8 mouse cellular contexts compared by ENCODE assay signal in genomic region chrX:161162314-161163068, GRCm38 (mm10). TPM values are rescaled to one million over a fixed set of nuclear protein-coding genes. Genes with fewer than 3 reads are reported as not detected.
DNase-seq lines count a peak whose midpoint lies in the region; ATAC-seq and TF ChIP-seq lines count a peak whose summit lies in the region.

No protein-coding gene starts in this region.

- WGBS in forebrain, postnatal 0 days, result 36% methylated on average over 22 of the region's 22 CpGs
- WGBS in lung, embryonic 14.5 days, result 11% methylated on average over 22 of the region's 22 CpGs

- no peaks in the 10 kb centered on the region for H3K4me1 ChIP-seq in G1E (ENCODE audit: insufficient read depth, low read depth, low read length)
- no peaks in the 10 kb centered on the region for H3K4me1 ChIP-seq in forebrain, postnatal 0 days (ENCODE audit: insufficient read depth)
- no peaks in the 10 kb centered on the region for H3K4me1 ChIP-seq in lung, embryonic 14.5 days (ENCODE audit: insufficient read depth)

- H3K36me3 ChIP-seq in G1E (replicated peaks), result no peaks in the 10 kb centered on the region
- no peaks in the 10 kb centered on the region for H3K36me3 ChIP-seq in forebrain, postnatal 0 days (ENCODE audit: insufficient read depth)
- no peaks in the 10 kb centered on the region for H3K36me3 ChIP-seq in lung, embryonic 14.5 days (ENCODE audit: insufficient read depth)

- ATAC-seq in G1E (ENCODE audit: extremely low read depth, insufficient number of reproducible peaks, low FRiP score, poor library complexity, severe bottlenecking), result peak; percentile 83
- peak; percentile 99 for ATAC-seq in forebrain, postnatal 0 days
- peak; percentile 98 for ATAC-seq in lung, embryonic 14.5 days (ENCODE audit: insufficient read depth)

- TF ChIP-seq CTCF in G1E (IDR thresholded peaks at IDR 0.05; ENCODE audit: low read depth, low read length), result no peak
- TF ChIP-seq CTCF in forebrain, postnatal 0 days (IDR thresholded peaks at IDR 0.05; ENCODE audit: low read depth), result no peak
- no peak for TF ChIP-seq CTCF in lung, embryonic 14.5 days (IDR thresholded peaks at IDR 0.05; ENCODE audit: low read depth)

- H3K4me3 ChIP-seq in G1E (ENCODE audit: low read depth, low read length), result peak overlapping the region; percentile 71
- peak overlapping the region; percentile 52 for H3K4me3 ChIP-seq in forebrain, postnatal 0 days (ENCODE audit: low read depth, low read length)
- peak overlapping the region; percentile 48 for H3K4me3 ChIP-seq in lung, embryonic 14.5 days (ENCODE audit: low read depth, low read length)

- peak overlapping the region; percentile 64 for H3K4me2 ChIP-seq in forebrain, postnatal 0 days (ENCODE audit: low read depth)
- H3K4me2 ChIP-seq in lung, embryonic 14.5 days, result peak overlapping the region; percentile 65

- H3K27ac ChIP-seq in forebrain, postnatal 0 days (ENCODE audit: low read depth, low read length), result peak overlapping the region; percentile 50; the same call in 1 of the 2 replicates
- H3K27ac ChIP-seq in lung, embryonic 14.5 days (ENCODE audit: low read depth), result no peak overlapping the region

- H3K27me3 ChIP-seq in G1E (ENCODE audit: insufficient read depth, low read length), result no peaks in the 10 kb centered on the region
- no peaks in the 10 kb centered on the region for H3K27me3 ChIP-seq in forebrain, postnatal 0 days (ENCODE audit: insufficient read depth, low read length)
- 0 out of 2 replicates have a peak, but pooled peaks cover 3% of the 10 kb centered on the region for H3K27me3 ChIP-seq in lung, embryonic 14.5 days (ENCODE audit: insufficient read depth, low read length)

- peak overlapping the region; percentile 51 for H3K9ac ChIP-seq in forebrain, postnatal 0 days
- H3K9ac ChIP-seq in lung, embryonic 14.5 days, result peak overlapping the region; percentile 54

- H3K9me3 ChIP-seq in G1E (replicated peaks), result no peaks in the 10 kb centered on the region
- no peaks in the 10 kb centered on the region for H3K9me3 ChIP-seq in forebrain, postnatal 0 days (ENCODE audit: low read length)
- no peaks in the 10 kb centered on the region for H3K9me3 ChIP-seq in lung, embryonic 14.5 days (ENCODE audit: low read depth, low read length)

- DNase-seq in G1E (ENCODE audit: low spot score), result peak; percentile 6
- DNase-seq in cerebellum, adult 8-10 months, result peak; percentile 17
- DNase-seq in forebrain, postnatal 0 days, result peak; percentile 76
- DNase-seq in heart, postnatal 4 days, result peak; percentile 58
- DNase-seq in layer of hippocampus, adult 9-10 months (ENCODE audit: low spot score), result peak; percentile 2
- DNase-seq in lung, embryonic 14.5 days, result peak; percentile 72
- DNase-seq in ovary, postnatal 10 days (ENCODE audit: low spot score), result peak; percentile 26
- peak; percentile 44 for DNase-seq in thymus, postnatal 0 days (ENCODE audit: low spot score)

RNA-seq across cellular contexts. Expression of gene Scml2, which starts 45.5 kb away (rescaled TPM):
- 1.9 and 2.9 TPM in 2 replicates for total RNA-seq in G1E (2014; fragmentation: Nextera tagmentation)
- total RNA-seq in G1E (2017), result 1.2 and 1.6 TPM in 2 replicates
- polyA plus RNA-seq in G1E (2012), result 0.57 and 0.68 TPM in 2 replicates
- 5.5 and 5.9 TPM in 2 replicates for total RNA-seq in forebrain, postnatal 0 days (2014; rRNA removed)
- 1.2 and 1.5 TPM in 2 replicates for polyA plus RNA-seq in forebrain, postnatal 0 days (2015; fragmentation: Nextera tagmentation; extraction: Ambion mirVana)
- 1 to 10 TPM; 5.0 to 6.6 TPM for total RNA-seq in heart, postnatal 4 days (2021)
- polyA plus RNA-seq in lung, embryonic 14.5 days (2014; fragmentation: Nextera tagmentation; extraction: Ambion mirVana), result 5.3 and 7.0 TPM in 2 replicates
- 0.59 and 0.76 TPM in 2 replicates for polyA plus RNA-seq in thymus, postnatal 0 days (2015; fragmentation: Nextera tagmentation; extraction: Ambion mirVana)

Comparison
In these comparisons a context has a peak if more than half of its experiments do, and no peak if none do; other contexts are left out.
1. DNase-seq: peak in every context shown above with its lines; median percentile 76 in forebrain, postnatal 0 days; 72 in lung, embryonic 14.5 days; 58 in heart, postnatal 4 days; 44 in thymus, postnatal 0 days; 26 in ovary, postnatal 10 days; 17 in cerebellum, adult 8-10 months; 6 in G1E; 2 in layer of hippocampus, adult 9-10 months.